Mouse (Mus musculus) heart, postnatal 25 days (tissue): ENCODE data around the gene Amacr. TPM values are rescaled to one million over a fixed set of nuclear protein-coding genes. Genes with fewer than 3 reads are reported as not detected.
"Not testable (repeated sequence)": the region's sequence is repeated elsewhere in the genome, so short reads cannot be mapped to it uniquely, and the experiment has no call there.

Experiments
- DNase-seq: peaks from one replicate; pipeline ENCODE4 v3.0.0; 2022; ENCODE audit warnings: low spot score
- intact Hi-C: fragments of 180-260 bp; cut with DNase I; formaldehyde crosslinking; loops from one replicate; pipeline ENCODE4 v1.15.1; 2025
- total RNA-seq, 2 experiments: library from RNA; stranded (reverse); gene quantifications; 2 replicates each; pipeline ENCODE4 v1.2.3; 2021

Gene Amacr
- total RNA-seq, 2 experiments from 2014 or later, result 31.2 to 32.7 TPM

DNA sequence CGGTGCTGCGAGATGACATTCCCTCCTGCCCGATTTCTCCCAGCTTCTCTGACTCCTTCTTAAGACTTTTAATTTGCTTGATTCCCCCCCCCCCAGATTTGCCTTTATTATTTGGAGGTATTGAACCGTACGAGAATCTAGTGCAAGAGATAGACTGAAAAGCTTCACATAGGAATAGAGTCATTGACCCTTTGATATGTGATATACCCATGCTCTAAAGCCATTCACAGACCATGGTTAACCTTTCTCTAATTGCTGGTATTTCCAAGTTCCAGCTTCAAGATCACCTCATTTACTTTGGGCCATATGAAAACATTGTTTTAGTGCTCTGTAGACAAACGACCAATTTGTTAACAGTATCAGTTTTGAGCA, 494 bp downstream of the Amacr start:
- intact Hi-C loops, result loop anchor here (5.0 to 10.0 kb wide), 2 partner anchors 60 to 497 kb away; partner anchors contain the start of genes Brix1 and Rad1
- DNase-seq, result no peak

DNA sequence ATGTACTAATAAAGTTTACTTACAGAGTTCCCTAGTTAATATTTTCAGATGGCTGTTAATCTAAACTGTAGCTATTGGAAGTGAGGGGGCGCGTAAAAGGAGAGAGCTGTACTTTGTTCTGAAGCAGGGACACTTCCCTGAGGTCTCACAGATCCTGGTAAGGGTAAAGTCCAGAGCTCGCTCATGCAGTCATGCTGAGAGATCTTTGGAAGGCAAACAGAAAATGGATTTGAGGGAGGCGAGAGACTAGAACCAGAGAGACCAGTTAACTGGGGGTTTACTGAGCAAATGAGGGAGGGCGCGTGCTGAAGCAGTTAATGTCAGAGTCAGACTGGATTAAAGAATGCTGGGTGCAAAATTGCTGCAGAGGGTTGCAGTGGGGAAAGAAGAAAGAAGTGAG, 4.2 kb downstream of the Amacr start:
- DNase-seq, result no peak
- intact Hi-C loops, result loop anchor here (10.0 kb wide), 1 partner anchor 501 kb away; the partner anchor contains the start of genes Brix1 and Rad1

DNA sequence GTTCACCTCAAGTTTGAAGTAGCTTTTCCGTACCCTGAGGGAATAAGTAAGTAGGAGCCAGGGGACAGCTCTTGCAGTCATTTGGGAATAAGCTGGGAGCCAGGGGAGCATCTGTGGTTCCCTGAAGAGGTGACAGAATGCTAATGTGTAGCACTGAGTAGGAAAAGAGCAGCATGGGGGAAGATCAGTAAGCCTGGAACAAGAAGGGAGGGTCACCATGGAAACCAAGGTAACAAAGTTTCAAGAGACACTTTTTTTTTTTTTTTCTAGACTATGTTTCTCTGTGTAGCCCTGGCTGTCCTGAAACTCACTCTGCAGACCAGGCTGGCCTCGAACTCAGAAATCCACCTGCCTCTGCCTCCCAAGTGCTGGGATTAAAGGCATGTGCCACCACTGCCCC, 4.9 kb downstream of the Amacr start:
- intact Hi-C loops, result loop anchor here (10.0 kb wide), 1 partner anchor 502 kb away; the partner anchor contains the start of genes Brix1 and Rad1
- not testable (repeated sequence) for DNase-seq

DNA sequence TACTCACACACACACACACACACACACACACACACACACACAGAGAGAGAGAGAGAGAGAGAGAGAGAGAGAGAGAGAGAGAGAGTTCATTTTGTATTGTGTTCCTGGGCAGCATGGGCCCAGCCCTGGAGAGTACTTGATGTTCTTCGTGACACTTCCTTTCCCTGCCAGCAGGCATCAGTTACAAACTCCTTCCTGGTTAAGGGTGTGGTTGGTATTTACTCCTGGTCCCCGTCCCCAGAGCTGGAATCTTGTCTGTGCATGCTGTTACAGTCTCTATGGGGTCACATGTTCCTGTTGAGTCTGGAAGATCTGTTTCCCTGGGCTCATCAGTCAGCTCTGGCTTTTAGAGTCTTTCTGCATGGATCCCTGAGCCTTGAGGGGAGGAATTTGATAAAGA, 8.9 kb downstream of the Amacr start:
- intact Hi-C loops, result no loop called here
- DNase-seq, result no peak

DNA sequence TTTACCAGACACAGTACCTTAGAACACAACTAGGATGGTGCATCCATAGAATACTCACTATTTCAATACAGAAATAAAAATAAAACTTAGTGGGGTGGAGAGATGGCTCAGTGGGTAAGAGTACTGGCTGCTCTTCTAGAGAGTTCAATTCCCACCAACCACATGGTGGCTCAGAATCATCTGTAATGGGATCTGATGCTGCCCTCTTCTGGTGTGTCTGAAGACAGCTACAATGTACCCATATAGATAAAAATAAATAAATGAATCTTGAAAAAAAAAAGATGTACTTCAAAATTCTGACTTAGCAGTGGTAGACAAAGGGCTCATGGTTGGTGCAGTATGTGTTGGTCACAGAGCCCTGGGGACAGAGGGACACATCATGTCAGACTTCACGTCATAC, 10.0 kb downstream of the Amacr start:
- intact Hi-C loops, result no loop called here
- no peak for DNase-seq

DNA sequence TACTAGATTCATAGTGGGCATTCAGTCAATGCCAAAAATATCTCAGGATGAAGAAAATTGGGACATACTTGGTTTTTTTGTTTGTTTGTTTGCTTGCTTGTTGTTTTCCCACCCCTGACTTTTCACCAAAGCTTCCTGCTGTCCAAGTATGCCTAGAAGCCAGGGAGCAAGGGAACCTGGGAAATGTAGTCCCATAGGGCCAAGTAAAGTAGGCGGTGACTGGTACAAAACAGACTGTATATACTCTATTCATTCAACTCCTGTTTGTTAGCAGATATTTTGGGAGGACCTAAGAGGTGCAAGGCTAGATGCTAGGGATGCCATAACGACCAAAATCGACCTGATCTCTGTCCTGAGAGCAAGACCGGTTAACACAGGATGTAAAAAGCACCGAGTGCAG, 18.3 kb downstream of the Amacr start:
- intact Hi-C loops, result no loop called here

DNA sequence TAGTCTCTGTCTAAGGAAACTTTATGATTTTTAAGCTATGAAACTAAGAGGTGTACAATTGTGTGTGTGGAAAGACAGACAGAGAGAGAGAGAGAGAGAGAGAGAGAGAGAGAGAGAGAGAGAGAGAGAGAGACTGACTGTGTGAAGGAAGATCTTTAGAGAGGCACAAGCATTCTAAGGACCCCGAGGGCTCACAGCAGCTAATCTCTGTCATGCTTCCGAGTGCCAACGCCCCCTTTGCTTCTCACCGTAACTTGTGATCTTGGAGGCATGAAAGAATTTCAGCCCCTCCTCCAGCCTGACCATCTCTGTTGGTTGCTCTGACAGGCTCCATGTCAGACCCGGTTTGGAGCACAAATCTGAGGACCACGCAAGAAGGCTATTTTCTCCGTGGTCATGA, 18.9 kb downstream of the Amacr start, which contains the start of gene Slc45a2:
Slc45a2 (plus strand) TSS at position 301 of the 400 bp plus-strand sequence.
- no peak for DNase-seq
- intact Hi-C loops, result no loop called here

More for the DNA sequence above, 18.3 kb downstream of the Amacr start:
- DNase-seq, result no peak

DNA sequence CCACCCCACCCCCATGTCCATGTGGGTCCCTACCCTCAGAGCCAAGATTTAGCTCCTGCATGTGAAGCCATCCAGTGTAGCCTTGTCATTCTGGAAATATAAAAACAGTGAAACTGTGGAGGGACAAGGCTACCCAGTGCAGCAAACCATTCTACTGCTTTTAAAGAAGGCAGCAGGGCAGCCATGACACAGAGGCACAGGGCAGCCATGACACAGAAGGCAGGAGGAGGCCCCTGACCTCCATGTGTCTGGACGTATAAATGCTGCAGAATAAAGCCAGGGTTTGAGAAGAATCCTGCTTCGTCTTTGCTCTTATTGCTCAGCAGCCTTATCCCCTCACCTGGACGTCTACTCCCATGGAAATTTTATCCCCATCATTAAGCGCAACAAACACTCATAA, 22.2 kb downstream of the Amacr start:
- DNase-seq, result no peak
- intact Hi-C loops, result no loop called here

DNA sequence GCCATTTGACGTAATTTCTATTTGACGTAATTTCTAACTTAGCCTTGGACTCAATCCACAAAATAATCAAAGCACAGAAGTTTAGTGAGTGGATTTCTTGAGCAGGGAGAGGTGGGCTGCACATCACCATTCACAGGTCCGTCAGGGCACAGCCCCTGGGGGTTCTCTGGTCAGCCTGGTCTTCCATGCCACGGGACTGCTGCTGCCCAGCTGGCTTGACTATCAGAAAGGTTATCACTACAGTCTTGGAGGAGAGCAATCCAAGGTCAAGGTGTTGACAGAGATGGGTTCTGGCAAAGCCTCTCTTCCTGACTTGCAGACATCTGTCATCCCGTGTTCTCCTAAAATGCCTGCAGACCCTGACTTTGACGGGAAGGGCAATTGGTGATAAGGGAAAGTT, 23.1 kb downstream of the Amacr start:
- intact Hi-C loops, result no loop called here
- DNase-seq, result no peak

DNA sequence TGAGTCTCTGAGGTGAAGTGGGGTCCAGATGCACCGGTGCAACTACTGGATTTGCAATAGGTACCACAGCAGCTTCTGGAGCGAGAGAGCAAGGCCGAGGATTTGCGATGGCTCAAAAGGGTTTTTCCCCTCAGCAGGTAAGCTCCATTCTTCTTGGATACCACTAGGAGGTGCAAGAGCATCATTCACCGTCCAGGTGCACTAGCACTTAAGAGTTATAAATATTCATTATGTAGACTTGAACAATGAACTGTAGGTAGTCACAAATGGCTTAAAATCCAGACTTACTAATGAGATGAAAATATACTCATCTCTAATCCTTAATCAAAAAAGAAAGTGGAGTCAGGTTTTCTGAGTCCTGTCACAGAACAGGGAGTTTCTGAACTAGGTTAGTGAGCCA, 27.2 kb downstream of the Amacr start:
- intact Hi-C loops, result no loop called here
- no peak for DNase-seq

DNA sequence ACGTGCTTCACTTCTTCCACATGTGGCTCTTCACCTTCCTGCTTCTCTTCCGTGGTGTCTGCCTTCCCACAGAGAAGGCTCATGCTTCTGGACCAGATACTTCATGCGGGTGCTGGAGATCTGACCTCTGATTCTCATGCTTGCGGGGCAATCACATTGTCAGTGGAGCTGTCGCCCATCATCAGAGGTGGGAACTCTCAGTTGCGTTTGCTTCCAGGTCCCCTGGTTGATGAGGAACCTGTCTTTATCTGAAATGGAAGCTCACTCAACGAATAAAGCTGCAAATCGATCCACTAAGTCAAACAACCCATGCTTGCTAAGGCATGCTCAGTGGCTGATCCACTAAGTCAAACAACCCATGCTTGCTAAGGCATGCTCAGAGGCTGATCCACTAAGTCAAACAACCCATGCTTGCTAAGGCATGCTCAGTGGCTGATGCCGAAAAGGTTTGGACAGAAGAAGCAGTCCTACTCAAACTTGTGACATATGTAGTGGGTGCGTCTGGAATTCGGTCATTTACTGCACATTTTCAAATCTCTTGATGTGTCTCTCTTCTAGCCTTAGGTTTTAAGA, 29.5 kb downstream of the Amacr start:
- no peak for DNase-seq
- intact Hi-C loops, result no loop called here

DNA sequence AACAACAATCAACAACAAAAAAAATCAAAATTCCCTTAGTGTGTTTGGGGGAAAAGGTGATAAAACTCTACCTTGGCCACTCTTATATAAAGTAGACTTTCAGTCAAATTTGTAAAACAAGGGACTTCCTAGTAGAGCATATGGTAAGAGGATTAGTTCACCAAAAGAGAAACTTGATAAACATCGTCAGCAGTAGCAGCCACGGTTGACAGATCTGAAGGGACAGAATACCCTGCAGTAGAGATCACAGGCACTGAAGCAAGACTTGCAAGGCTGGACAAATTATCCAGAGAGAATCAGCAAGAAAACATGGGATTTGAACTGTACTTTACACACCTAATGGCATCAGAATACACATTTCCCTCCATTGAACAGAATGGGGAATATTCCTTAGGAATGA, 33.4 kb downstream of the Amacr start:
- intact Hi-C loops, result no loop called here
- DNase-seq, result no peak

DNA sequence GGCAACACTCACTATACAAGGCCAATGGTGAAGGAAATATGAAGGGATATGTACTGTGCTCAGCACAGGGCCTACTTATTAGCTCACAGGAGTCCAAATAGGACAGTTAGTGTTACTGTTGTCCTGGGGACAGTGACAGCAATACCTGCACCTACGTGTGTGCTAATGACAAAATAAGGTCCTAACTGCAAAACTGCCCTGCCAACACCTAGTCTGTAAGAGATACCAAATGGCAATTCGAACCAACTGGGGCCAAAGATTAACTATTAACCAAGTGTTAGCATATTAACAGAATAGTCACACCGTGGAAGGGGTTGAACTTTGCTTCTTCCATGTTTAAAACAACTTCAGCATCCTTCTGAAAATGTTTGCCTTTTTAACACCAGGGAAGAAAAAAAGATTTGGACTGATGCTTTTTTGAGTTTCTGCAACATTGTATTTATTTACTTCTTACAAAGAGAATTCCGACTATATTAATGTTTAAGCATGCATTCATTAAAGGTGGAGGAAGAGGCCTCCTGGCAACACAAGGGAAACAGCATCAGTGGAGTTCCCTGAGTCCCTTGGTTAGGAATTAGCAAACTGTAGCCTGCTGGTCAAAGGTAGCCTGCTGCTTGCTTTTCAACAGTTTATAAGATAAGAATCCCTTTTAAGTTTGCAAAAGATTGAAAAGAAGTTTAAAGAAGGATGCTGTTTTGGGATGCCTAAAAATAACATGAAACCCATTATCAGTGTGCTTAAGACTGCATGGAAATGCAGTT, 45.4 kb downstream of the Amacr start:
- no peak for DNase-seq
- intact Hi-C loops, result no loop called here

DNA sequence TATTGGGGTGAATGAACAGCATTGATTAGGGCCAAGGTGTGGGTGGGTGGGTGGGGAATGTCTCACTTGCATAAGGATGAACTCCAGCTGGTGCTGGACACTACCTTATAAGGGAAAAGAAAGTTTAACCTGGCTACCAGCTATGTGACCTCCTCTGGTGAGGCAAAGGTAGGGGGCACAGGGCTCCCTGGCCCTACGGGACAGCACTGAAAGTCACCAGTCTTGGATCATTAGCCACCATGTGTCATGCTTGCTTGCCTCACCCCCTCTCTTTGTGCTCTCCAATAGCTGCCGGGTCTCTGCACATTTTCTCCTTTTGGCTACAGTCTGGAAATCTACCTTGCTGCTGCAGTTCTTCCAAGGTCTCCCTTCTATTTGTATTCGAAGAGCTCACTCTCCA, 48.6 kb downstream of the Amacr start:
- intact Hi-C loops, result no loop called here
- no peak for DNase-seq

DNA sequence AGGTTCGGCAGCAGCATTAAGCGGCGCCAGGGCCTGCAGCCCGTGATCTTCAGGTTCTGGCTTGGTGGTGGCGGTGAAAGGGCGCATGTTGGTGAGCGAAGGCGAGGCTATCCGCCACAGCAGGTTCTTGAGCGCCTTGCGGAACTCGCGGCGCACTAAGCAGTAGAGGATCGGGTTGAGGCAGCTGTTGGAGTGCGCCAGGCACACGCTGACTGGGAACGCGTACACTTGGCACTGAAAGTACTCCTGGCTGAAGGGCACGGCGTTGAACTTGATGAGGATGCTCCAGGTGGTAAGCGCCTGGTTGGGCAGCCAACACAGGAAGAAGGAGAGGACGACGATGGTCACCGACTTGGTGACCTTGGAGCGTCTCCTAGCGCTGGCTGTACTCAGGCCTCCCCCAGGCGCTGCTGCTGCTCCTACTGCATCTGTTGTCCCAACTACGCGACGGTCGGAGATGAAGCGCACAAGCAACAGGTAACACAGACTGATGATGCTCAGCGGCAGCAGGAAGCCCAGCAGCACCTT, 54.5 kb downstream of the Amacr start:
- intact Hi-C loops, result loop anchor here (5.0 kb wide), 1 partner anchor 114 kb away; no protein-coding TSS in a partner anchor
- DNase-seq, result no peak

DNA sequence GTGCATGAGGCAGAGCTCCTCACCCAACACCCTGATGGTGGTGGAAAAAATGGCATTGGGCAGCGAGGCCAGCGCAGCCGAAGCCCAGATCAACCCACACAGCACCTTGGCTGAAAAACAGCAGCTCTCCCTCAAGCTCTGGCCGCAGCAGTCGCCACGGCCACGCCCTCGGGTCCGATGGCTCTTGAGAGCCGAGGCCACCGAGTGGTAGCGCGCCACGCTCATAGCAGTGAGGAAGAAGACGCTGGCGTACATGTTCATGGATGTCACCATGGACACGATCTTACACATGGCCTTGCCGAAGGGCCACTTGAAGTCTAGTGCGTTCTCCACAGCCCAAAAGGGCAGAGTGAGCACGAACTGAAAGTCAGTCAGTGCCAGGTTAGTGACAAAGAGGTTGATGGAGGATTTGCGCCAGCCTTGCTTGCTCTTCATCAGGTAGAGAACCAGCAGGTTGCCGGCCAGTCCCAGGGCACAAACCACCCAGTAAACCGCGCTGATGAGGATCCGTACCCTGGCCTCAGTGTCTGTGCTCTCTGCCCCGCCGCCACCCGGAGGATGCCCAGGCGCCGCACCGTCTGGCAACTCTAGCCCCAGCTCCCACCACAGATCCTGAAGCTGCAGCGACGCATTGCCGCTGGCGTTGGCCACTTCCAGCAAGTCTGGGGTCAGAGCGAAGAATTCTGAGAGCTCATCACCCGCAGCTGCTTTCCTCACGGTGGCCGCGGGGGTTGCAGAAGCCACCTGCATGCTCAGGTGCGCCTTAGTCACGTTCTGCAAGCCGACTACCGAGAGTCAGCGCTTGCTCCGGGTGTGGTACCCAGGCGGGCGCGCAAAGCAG, 55.2 kb downstream of the Amacr start:
- DNase-seq, result no peak
- intact Hi-C loops, result loop anchor here (5.0 kb wide), 1 partner anchor 114 kb away; no protein-coding TSS in a partner anchor

DNA sequence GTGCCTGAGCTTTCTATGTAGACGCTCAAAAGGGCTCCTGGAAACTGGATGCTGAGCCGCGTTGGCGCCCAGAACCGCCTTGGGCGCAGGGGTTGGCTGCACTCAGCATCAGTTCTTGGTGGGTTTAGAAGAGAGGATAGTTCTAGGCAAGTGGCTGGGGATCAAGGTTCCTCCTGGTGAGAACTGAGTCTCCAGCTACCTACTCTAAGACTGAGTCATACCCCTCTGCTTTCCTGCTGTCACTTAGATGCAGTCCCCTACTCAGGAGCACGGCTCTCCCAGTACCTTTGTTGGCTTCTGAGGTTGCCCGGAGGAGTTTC, 55.8 kb downstream of the Amacr start:
- intact Hi-C loops, result loop anchor here (5.0 kb wide), 1 partner anchor 115 kb away; no protein-coding TSS in a partner anchor
- DNase-seq, result no peak

DNA sequence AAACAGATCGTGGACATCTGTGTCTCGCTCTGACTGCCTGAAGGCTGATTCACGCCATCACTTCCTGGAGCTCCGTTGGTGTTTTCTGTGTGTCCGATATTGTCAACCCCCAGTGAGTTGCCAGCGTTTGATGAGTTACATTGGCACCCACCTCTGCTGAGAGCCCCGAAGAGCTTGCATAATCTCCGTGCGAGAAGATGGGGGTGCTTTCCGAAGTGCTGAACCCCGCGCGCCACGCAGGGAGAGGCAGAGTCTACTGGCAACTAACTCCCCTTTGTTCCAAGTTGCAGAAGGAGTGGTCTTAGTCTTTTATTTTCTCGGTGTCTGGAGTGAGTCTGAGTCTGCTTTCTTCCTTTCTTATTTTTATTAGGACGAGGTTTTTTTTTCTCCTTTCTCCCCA, 56.2 kb downstream of the Amacr start, which contains the start of gene Rxfp3:
Rxfp3 (minus strand) TSS at position 281 of the 400 bp plus-strand sequence.
- intact Hi-C loops, result loop anchor here (1.0 to 5.0 kb wide), 3 partner anchors 115 to 343 kb away; no protein-coding TSS in a partner anchor
- no peak for DNase-seq

DNA sequence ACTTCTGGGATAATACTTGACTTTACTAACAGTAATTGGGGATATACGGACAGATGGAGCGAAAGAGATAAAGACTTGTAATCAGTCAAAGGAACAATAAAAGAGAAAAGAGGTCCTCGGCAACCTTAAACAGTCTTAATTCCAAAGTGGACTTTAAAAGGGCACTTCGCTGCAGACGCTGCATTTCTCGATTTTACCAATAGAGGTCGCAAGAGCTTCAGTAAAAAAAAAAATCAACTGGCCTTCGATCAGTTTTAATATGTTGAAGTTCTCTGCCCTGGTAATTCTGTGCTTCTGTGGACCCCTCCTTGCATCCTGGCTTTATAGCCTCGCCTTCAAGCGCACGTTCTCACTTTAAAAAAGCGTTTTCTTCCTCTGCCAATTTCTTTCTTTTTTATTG, 56.9 kb downstream of the Amacr start:
- intact Hi-C loops, result loop anchor here (1.0 to 5.0 kb wide), 3 partner anchors 116 to 342 kb away; no protein-coding TSS in a partner anchor
- no peak for DNase-seq

DNA sequence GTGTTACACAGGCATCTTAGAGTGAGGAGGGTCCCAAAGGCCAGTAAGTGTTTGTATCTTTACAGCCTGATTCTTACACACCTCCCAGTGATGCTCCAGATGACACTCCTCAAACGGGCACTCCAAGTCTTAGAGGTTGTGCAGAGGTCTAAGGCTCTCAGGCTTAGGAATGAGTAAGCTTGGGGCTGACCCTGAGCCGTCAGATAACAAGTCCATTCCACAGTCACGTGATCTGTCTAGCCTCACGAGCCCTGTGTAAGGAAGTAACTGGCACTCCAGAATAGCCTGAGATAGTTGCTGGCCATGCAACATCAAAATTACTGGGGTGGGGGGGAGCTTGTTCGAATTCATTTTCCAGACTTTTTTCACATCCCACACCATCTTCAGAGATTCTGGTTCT, 58.5 kb downstream of the Amacr start:
- no peak for DNase-seq
- intact Hi-C loops, result no loop called here
